Mouse (Mus musculus) megakaryocyte, embryonic 14.5 days (primary cell): ENCODE results near the gene Cep295.

Experiments used
- FLI1 ChIP-seq: IDR thresholded peaks from 2 replicates; pipeline ENCODE4 v1.6.1; 2012; ENCODE audit warnings: low read length, inconsistent platforms, mixed read lengths
- GATA1 ChIP-seq: IDR thresholded peaks from 3 replicates; pipeline ENCODE4 v1.6.1; 2012; ENCODE audit warnings: mixed read lengths, low read length, inconsistent platforms, borderline replicate concordance

DNA sequence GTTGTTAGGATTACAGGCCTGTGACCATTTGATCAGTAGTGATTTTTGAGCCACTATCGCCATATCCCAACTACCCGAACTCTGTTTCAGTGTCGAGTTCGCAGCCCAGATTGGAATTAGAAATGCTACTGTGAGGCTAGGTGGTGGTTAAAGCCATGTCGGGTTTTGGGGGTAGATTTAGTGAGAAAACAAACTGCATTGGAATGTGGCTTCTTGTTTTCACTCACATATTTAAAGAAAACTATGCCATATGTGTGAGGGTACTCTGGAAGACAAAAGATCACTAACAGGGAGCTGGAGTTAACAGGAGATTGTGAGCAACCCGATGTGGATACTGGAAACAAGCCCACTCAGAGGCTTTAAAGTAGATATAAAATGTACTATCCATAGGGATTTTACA lies 50.3 kb downstream of the Cep295 start:
- TF ChIP-seq GATA1 (no peak), FLI1 (no peak)
